Mouse (Mus musculus): ENCODE data around the gene Prrx1.

DNA sequence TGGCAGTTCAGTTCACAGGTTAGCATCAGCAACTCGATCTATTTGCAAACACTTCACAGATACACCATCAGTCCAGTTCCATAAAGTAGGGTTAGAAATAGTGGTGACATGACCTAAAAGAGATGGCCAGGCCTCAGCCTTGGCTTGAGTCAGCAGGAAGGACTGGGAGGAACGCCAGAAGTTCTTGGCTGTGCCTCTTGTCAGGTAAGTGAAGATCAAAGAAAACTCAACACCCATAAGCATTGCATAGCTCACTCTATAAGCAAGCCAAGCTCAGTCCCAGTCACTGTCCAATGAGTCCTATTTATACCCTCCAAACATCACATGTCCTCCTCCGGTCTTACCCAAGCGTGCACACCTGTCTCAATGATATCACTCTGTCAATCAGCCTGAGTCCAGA, 87.2 kb downstream of the Prrx1 start:
- TF ChIP-seq POLR2A (IDR thresholded peaks at IDR 0.05; ENCODE audit: extremely low read depth, insufficient read depth, low read length) (no peak), CTCF (IDR thresholded peaks at IDR 0.05; ENCODE audit: low read depth, low read length) (no peak)

Data from liver, adult 2 months (tissue).